Mouse (Mus musculus) lung, adult 2 months (tissue): ENCODE results near the gene Cdc14a. TPM values are rescaled to one million over a fixed set of nuclear protein-coding genes. Genes with fewer than 3 reads are reported as not detected.

Source experiments
- DNase-seq: peaks from one replicate; pipeline ENCODE4 v3.0.0; 2022
- H3K4me1 ChIP-seq: fragments of 200-500 bp; 2 replicates; pipeline ENCODE4 v1.6.1; 2011; ENCODE audit warnings: low read length; ENCODE audit not compliant: control insufficient read depth, insufficient read depth
- H3K4me3 ChIP-seq: fragments of 200-500 bp; replicated peaks from 2 replicates; pipeline ENCODE3; 2011; ENCODE audit warnings: low read depth, mild to moderate bottlenecking, control low read depth, low read length; ENCODE audit errors: extremely low read depth
- CTCF ChIP-seq: fragments of 200-500 bp; IDR thresholded peaks from 2 replicates; pipeline ENCODE4 v1.5.1; 2011; ENCODE audit warnings: mild to moderate bottlenecking, low read length, control low read depth; ENCODE audit not compliant: insufficient read depth
- POLR2A ChIP-seq: fragments of 200-500 bp; IDR thresholded peaks from 2 replicates; pipeline ENCODE4 v1.6.1; 2011; ENCODE audit warnings: low read depth, mild to moderate bottlenecking, control low read depth, low read length, borderline replicate concordance; ENCODE audit errors: extremely low read depth
- WGBS: fragments of 180-500 bp; shearing (Covaris S2); methylation state at CpG from one replicate; pipeline ENCODE4 v1.1.7; 2018; 5-methylcytosine and 5-hydroxymethylcytosine counted together
- polyA plus RNA-seq: library from polyadenylated mRNA; depleted of rRNA; stranded (reverse); fragments of >200 nt; gene quantifications from 2 replicates; pipeline ENCODE4 v1.2.3, GENCODE M21; 2012

The Cdc14a gene
- polyA plus RNA-seq, 1 experiment = 7.2 TPM

DNA sequence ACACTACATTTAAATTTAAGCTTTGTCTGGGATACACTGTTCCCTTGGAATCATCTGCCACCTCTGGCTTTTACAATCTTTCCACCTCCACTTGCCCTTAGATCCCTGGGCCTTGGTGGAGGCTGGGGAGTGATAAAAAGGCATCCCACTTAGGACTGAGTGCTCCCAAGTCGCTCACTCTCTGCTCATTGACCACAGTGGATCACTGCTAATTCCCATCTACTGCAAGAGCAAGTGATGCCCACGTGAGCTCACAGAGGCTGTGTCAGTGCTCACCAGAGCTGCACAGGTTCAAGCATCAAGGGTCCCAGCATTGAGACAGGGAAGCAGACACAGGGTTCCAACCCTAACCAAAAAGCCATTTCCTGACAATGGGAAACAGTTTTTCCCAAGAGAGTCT, 98.3 kb downstream of the Cdc14a start:
- TF ChIP-seq POLR2A (no peak), CTCF (no peak)
- no peak for DNase-seq
- WGBS = 96% methylated on average over 2 of the region's 2 CpGs
- Histone ChIP-seq H3K4me1 (no peaks in the 10 kb centered on the region), H3K4me3 (no peak overlapping the region)

DNA sequence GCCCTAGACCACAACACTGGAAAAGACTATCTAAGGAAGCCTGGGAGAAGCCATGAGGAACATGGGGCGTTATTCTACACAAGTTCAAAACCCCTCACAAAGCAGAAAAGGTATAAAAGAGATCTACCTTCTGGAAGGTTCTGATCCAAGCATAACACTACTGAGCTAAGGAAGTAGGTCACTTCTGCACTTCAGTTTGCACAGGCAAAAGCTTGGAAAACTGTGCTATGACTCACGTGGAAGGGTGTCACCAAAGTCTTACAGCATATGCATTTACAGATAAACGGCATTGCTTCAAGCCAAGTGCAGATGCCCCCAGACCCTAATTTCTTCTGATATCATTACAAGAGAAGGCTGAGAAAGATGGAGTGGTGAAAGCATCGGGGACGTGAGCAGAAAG, 104.1 kb downstream of the Cdc14a start:
- Histone ChIP-seq H3K4me1 (no peaks in the 10 kb centered on the region), H3K4me3 (no peak overlapping the region)
- WGBS = 93% methylated on average over 5 of the region's 5 CpGs
- no peak for TF ChIP-seq CTCF
- no peak for TF ChIP-seq POLR2A
- DNase-seq = no peak

DNA sequence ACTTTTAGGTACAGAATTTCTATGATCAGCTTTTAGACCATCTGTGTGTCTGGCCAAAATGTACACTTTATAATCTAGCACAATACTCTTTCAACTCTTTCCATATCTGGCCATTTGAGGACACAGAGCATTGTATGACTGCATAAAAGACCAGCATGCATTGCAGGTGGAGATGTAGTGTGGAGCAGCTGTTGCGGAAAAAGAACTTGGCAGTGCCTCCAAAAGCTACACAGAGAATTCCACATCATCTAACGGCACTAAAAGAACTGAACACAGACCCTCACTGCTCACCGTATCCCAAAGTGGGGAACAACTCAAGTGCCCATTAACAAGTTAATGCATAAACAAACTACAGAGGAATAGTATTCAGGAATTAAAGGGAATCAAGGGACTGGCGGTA, 112.0 kb downstream of the Cdc14a start:
- 86% methylated on average over 4 of the region's 4 CpGs for WGBS
- no peak for DNase-seq
- Histone ChIP-seq H3K4me1 (no peaks in the 10 kb centered on the region), H3K4me3 (no peak overlapping the region)
- TF ChIP-seq CTCF (no peak), POLR2A (no peak)

DNA sequence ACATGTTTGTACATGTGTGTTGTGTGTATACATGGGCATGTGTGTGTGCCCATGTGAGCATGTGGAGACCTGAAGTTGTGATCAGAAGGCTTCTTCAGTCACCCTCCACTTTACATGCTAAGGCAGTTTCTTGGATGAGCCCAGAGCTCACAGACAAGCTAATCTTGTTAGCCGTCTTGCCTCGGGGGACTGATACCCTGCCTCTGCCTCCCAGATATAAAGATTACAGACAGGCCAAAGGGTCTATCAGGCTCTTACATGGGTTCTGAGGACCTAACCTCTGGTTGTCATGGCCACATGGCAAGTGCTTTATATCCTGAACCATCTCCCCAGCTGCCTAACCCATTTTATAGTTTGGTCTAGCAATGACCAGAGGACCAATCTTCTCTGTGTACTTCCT, 112.7 kb downstream of the Cdc14a start:
- no peaks in the 10 kb centered on the region for H3K4me1 ChIP-seq
- 90% methylated on average over 2 of the region's 2 CpGs for WGBS
- DNase-seq = no peak
- TF ChIP-seq CTCF (no peak), POLR2A (no peak)
- H3K4me3 ChIP-seq = no peak overlapping the region

DNA sequence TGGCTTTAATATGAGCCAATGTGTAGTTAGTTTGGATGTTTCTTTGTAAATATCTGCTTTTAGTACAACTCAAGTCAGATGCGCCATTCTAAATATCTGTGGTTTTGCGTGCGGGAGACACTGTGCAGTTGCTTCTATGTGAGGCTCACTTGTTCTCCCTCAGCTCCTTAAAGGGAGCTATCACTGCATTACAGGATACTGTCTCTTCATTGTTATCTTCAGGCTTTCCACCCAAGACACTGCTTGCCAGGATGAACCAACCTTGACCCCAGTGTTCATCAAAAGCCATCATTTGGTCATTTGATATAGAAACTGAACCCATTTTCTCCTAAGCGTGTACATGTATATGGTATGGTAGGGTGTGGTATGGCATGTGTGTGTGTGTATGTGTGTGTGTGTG, 113.2 kb downstream of the Cdc14a start:
- 95% methylated on average over 4 of the region's 4 CpGs for WGBS
- Histone ChIP-seq H3K4me3 (no peak overlapping the region), H3K4me1 (no peaks in the 10 kb centered on the region)
- TF ChIP-seq CTCF = no peak
- no peak for TF ChIP-seq POLR2A
- no peak for DNase-seq

DNA sequence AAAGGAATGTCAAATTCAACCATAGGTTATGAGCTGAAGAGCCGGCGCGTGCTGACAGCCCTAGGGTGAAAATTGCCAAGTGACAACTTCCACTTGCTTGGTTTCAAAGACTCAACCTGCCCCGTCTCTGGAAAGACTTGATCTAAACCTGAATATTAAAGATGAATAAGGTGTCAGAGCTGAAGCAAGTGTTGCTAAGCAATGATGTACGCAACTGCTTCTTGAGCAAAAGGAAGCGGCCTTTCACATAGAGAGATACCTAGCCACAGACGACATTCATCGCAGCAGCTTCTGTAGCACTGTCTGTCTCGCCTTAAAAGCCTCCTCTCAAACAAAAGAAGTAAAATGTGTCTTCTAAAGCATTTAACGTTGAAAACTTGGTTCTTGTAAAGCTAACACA, 113.8 kb downstream of the Cdc14a start:
- no peak for DNase-seq
- Histone ChIP-seq H3K4me3 (no peak overlapping the region), H3K4me1 (no peaks in the 10 kb centered on the region)
- 94% methylated on average over 10 of the region's 10 CpGs for WGBS
- no peak for TF ChIP-seq POLR2A
- no peak for TF ChIP-seq CTCF

DNA sequence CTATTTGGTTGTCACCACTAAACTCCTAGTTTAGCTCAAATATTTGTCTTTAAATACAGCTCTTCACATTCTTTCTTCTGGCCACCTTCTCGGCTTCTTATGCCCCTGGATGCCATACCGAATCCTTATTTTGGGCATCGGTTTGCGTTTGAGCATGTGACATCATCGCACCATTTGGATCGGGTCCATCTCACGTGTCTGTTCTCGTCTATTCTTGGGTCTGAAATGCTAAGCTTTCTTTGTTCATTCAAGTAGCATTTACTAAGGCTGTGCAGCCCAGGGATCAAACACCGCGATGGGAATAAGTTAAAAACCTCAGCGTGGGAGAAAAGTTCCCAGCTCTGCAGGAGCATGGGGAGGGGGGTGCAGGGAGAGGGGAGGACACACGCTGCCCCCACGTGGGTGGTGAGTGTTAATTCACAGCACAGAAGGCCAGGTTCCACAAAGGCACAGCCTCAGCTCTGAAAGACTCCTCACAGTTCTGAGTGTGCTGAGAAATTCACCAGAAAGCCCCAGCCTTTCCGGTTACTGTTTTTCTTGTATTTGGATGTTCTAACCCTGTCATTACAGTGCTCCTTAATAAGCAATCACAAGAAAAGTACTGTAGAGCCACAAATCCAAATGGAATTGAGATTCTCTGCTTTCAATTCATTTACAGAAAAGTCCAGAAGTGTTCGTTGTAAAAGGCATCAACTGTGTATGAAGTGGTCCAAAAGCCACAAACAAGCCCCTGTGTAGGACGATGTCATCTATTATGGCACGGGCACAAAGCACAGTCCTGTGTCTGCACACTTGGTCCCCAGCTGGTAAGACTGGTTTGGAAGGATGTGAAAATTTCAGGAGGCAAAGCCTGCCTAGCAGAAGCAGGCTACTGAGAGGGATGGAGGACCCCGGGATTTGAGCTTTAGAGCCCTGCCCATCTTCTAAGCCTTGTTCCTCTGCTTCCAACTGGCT, 118.8 kb downstream of the Cdc14a start:
- DNase-seq = no peak
- TF ChIP-seq CTCF (0 out of 2 replicates have a peak, but pooled peaks have one; percentile 19), POLR2A (no peak)
- WGBS = 70% methylated on average over 18 of the region's 18 CpGs
- H3K4me3 ChIP-seq = no peak overlapping the region
- peaks cover 2% of the 10 kb centered on the region; the same call in 1 of the 2 replicates for H3K4me1 ChIP-seq

DNA sequence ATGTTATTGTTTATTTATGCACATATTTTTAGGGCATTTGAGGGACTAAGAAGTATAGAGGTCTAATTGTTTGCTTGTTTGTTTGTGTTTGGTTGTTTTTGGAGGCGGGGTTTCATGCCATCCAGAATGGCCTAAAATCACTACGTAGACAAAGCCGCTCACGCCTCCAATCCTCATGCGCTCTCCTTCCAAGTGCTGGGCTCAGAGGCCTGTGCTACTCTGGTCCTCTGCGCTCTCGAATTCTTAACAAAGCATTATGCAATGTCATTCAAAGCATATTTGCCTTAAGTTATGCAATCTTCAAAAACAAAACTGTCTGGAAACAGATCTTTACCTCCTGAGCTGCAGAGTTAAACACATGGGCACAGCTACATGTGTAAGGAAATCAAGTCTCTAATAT, 121.3 kb downstream of the Cdc14a start:
- 71% methylated on average over 7 of the region's 7 CpGs for WGBS
- TF ChIP-seq CTCF (no peak), POLR2A (no peak)
- H3K4me3 ChIP-seq = no peak overlapping the region
- DNase-seq = no peak
- peaks cover 2% of the 10 kb centered on the region; the same call in 1 of the 2 replicates for H3K4me1 ChIP-seq

DNA sequence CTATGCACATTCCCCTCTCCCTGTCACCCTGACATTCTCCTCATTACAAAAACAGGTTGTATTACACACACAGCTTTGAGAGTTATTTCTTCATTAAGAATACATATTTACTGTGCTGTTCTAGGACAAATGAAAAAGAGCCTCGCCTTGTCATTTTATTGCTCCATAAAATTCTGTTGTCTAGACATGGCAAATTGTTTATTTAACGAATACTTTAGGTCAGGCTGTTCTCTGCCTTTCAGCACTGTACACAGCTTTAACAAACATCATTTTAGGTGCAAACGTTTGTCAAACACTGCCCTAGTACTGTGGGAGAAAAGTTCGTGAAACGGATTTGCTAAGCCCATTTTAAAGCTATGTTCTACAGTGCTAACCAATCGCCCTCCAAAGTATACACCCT, 122.1 kb downstream of the Cdc14a start:
- 65% methylated on average over 6 of the region's 6 CpGs for WGBS
- no peak for TF ChIP-seq CTCF
- no peak for TF ChIP-seq POLR2A
- no peak for DNase-seq
- H3K4me3 ChIP-seq = no peak overlapping the region
- H3K4me1 ChIP-seq = peaks cover 2% of the 10 kb centered on the region; the same call in 1 of the 2 replicates

DNA sequence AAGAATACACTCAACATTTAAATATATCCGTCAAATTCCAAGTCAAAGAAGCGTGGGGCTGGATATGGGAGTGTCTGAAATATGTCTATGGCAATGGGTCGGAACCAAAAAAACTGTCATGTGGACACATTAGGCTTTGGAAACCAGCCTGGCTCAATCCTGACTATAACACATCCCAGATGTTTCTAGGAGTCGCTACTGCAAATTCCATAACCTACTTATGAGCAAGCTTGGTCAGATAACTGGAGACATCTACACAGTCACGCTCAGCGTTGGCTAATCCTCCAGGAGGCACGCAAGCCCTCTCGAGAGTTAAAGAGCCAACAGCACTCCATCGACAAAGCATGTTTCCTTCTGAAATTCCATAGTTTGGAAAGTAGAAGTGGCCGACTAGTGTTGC, 125.1 kb downstream of the Cdc14a start:
- WGBS = 74% methylated on average over 10 of the region's 10 CpGs
- TF ChIP-seq CTCF (no peak), POLR2A (no peak)
- peaks cover 2% of the 10 kb centered on the region; the same call in 1 of the 2 replicates for H3K4me1 ChIP-seq
- DNase-seq = no peak
- no peak overlapping the region for H3K4me3 ChIP-seq

DNA sequence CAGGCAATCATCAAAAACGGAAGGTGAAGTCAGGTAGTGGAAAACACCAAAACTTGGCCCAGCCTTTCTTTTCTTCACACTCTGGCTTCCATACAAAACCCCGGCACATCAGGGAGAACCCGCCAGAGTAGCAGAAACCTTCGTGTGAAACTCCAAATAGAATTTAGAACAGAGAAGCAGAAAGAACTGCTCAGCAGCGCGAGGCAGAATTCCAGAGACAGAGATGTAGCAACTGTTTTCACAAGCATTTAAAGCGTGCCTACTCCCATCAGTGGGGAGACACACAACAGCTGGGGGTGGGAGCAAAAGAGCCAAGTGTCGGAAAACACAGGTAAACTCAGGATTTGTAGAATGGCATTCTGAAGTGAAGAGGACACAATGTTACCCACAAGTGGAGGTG, 125.8 kb downstream of the Cdc14a start:
- DNase-seq = no peak
- Histone ChIP-seq H3K4me1 (peaks cover 2% of the 10 kb centered on the region; the same call in 1 of the 2 replicates), H3K4me3 (no peak overlapping the region)
- 81% methylated on average over 8 of the region's 8 CpGs for WGBS
- TF ChIP-seq POLR2A (no peak), CTCF (no peak)
